Mouse (Mus musculus): ENCODE data around the gene Enpp4. TPM values are rescaled to one million over a fixed set of nuclear protein-coding genes. Genes with fewer than 3 reads are reported as not detected.

Gene Enpp4
- total and polyA plus RNA-seq, 2 experiments from 2014 or later, result 5.1 to 6.4 TPM

DNA sequence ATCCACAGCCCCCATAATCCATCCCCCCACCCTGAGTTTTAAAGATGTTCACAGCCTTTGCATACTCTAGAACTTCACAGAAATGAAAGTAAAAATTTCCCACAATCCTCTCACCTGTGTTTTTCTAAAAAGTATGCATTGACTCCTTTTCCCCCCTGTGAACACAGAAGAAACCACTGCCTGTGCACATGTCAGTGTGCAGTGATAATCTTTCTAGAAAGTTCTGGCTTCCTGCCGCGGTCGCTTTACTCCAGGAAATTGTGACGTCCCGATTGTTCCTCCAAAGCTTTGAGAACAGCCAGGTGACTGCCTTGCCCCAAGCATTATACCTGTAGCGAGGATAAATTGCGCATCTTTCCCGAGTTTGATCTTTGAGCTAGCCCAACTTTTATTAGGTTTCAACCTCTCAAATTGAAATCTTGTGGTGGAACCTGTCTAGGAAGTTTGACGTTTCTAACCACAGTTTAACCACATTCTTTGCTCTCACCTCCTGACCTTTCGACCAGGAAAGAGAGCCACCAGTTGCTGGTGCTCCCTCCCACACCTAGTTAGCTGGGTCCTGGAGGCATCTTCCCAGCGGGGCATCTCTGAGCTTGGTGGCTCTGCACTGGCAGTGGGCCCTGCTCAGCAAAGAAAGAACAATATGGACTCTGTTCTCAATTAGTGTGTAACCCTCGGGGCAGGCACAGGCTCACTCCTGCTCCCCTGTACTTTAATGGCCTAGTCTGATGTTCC is 15.9 kb upstream of the Enpp4 start:
- H3K27ac ChIP-seq, result no peak overlapping the region
- no peak overlapping the region for H3K4me2 ChIP-seq (ENCODE audit: low read depth, low read length)
- no peak for ATAC-seq
- no peak overlapping the region for H3K4me3 ChIP-seq (ENCODE audit: low read length)
- H3K27me3 ChIP-seq (ENCODE audit: insufficient read depth, low read length), result no peaks in the 10 kb centered on the region
- WGBS, result 81% methylated on average over 12 of the region's 12 CpGs
- H3K9ac ChIP-seq (replicated peaks; ENCODE audit: low read length), result no peak overlapping the region
- H3K36me3 ChIP-seq (ENCODE audit: insufficient read depth, low read length), result no peaks in the 10 kb centered on the region
- no peaks in the 10 kb centered on the region for H3K9me3 ChIP-seq (ENCODE audit: low read length)
- DNase-seq (ENCODE audit: low spot score), result no peak
- TF ChIP-seq CTCF (IDR thresholded peaks at IDR 0.05; ENCODE audit: low read depth), result no peak
- H3K4me1 ChIP-seq (ENCODE audit: insufficient read depth, low read length), result no peaks in the 10 kb centered on the region

DNA sequence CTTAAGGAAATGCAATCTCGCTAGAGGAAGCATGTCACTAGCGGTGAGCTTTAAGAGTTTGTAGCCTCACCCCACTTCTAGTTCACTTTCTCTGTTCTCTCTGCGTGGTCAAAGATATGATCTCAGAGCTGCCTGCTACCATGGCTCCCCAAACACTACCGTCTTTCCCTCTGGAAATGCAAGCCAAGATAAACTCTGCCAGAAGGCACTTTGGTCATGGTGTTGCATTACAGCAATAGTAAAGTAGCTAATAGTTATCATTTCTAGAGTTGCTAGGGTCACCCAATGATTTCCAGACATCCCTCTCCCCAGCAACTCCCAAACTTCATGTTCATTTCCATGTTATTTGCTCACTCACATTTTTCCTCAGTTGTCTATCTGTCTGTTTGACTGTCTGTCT is 12.6 kb upstream of the Enpp4 start:
- whole genome bisulfite sequencing, result 82% methylated on average over 4 of the region's 4 CpGs
- ATAC-seq, result no peak

DNA sequence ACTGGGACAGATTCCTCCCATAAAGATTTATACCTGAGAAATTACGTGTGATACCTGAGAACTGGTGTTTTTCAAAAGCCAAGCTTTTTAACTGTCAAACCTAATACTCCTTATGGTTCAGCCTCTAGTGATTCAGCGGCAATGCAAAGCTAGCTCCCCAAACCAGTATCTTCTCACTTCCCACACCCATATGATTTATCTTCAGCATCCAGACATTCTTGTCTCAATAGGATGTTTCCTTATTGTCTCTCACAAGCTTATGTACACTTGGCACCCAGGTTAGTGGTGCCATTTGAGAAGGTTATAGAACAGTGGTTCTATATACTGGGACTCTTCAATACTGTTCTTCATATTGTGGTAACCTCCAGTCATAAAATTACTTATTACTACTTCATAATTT is 12.1 kb upstream of the Enpp4 start:
- Histone ChIP-seq H3K27ac (no peak overlapping the region), H3K4me1 (ENCODE audit: insufficient read depth, low read length) (no peaks in the 10 kb centered on the region), H3K9ac (replicated peaks; ENCODE audit: low read length) (no peak overlapping the region), H3K4me3 (ENCODE audit: low read length) (no peak overlapping the region), H3K36me3 (ENCODE audit: insufficient read depth, low read length) (no peaks in the 10 kb centered on the region), H3K4me2 (ENCODE audit: low read depth, low read length) (no peak overlapping the region), H3K9me3 (ENCODE audit: low read length) (no peaks in the 10 kb centered on the region), H3K27me3 (ENCODE audit: insufficient read depth, low read length) (no peaks in the 10 kb centered on the region)
- WGBS, result 84% methylated on average over 2 of the region's 2 CpGs
- DNase-seq (ENCODE audit: low spot score) (no peak), ATAC-seq (no peak)
- no peak for TF ChIP-seq CTCF (IDR thresholded peaks at IDR 0.05; ENCODE audit: low read depth)

More for the DNA sequence above, 12.6 kb upstream of the Enpp4 start:
- no peak overlapping the region for H3K27ac ChIP-seq
- no peak overlapping the region for H3K4me3 ChIP-seq (ENCODE audit: low read length)
- no peak for TF ChIP-seq CTCF (IDR thresholded peaks at IDR 0.05; ENCODE audit: low read depth)
- H3K4me2 ChIP-seq (ENCODE audit: low read depth, low read length), result no peak overlapping the region
- H3K4me1 ChIP-seq (ENCODE audit: insufficient read depth, low read length), result no peaks in the 10 kb centered on the region
- no peaks in the 10 kb centered on the region for H3K36me3 ChIP-seq (ENCODE audit: insufficient read depth, low read length)
- no peak overlapping the region for H3K9ac ChIP-seq (replicated peaks; ENCODE audit: low read length)
- H3K27me3 ChIP-seq (ENCODE audit: insufficient read depth, low read length), result no peaks in the 10 kb centered on the region
- no peak for DNase-seq (ENCODE audit: low spot score)
- no peaks in the 10 kb centered on the region for H3K9me3 ChIP-seq (ENCODE audit: low read length)

DNA sequence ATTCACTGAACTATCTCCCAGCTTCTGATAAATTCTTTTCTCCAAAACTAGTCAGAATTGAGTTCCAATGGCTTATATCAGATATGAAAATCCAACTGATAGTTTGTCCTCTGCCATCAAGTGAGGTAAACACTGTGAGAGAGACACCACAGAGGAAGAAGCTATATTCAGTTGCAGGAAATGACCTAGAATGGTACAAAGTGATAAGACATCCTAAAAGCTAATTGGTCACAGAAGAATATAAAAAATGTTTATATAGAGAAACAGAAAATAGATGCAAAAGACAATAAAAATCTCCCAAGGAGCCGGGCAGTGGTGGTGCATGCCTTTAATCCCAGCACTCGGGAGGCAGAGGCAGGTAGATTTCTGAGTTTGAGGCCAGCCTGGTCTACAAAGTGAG is 11.0 kb upstream of the Enpp4 start:
- H3K4me3 ChIP-seq (ENCODE audit: low read length), result no peak overlapping the region
- no peak overlapping the region for H3K9ac ChIP-seq (replicated peaks; ENCODE audit: low read length)
- no peak for DNase-seq (ENCODE audit: low spot score)
- no peaks in the 10 kb centered on the region for H3K27me3 ChIP-seq (ENCODE audit: insufficient read depth, low read length)
- WGBS, result 88% methylated on average over 2 of the region's 2 CpGs
- no peaks in the 10 kb centered on the region for H3K36me3 ChIP-seq (ENCODE audit: insufficient read depth, low read length)
- H3K27ac ChIP-seq, result no peak overlapping the region
- H3K4me2 ChIP-seq (ENCODE audit: low read depth, low read length), result no peak overlapping the region
- no peak for TF ChIP-seq CTCF (IDR thresholded peaks at IDR 0.05; ENCODE audit: low read depth)
- H3K4me1 ChIP-seq (ENCODE audit: insufficient read depth, low read length), result no peaks in the 10 kb centered on the region
- no peak for ATAC-seq
- no peaks in the 10 kb centered on the region for H3K9me3 ChIP-seq (ENCODE audit: low read length)

DNA sequence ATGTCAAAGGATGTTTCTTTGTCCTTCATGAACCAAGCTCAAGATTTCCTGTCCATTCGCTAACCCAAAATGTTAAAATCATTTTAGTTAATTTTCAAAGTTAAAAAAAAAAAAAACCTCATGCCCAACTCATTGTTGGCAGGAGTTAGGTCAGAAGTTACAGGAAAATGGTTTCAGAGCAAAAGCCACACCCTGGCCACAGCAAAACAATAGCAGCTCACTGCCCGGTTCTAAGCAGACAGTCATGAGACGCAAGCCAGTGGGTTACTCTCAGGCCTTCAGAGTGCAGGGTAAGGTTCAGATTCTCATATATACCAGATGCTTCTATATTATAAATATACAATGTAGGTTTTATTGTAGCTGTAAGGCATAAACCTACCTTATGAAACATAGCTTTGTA is 2.7 kb upstream of the Enpp4 start:
- WGBS, result 71% methylated on average over 3 of the region's 3 CpGs
- Histone ChIP-seq H3K9ac (replicated peaks; ENCODE audit: low read length) (no peak overlapping the region), H3K4me2 (ENCODE audit: low read depth, low read length) (no peak overlapping the region), H3K4me3 (ENCODE audit: low read length) (no peak overlapping the region), H3K9me3 (ENCODE audit: low read length) (no peaks in the 10 kb centered on the region), H3K27ac (no peak overlapping the region), H3K36me3 (ENCODE audit: insufficient read depth, low read length) (no peaks in the 10 kb centered on the region), H3K4me1 (ENCODE audit: insufficient read depth, low read length) (no peaks in the 10 kb centered on the region), H3K27me3 (ENCODE audit: insufficient read depth, low read length) (no peaks in the 10 kb centered on the region)
- no peak for DNase-seq (ENCODE audit: low spot score)
- no peak for ATAC-seq
- no peak for TF ChIP-seq CTCF (IDR thresholded peaks at IDR 0.05; ENCODE audit: low read depth)

DNA sequence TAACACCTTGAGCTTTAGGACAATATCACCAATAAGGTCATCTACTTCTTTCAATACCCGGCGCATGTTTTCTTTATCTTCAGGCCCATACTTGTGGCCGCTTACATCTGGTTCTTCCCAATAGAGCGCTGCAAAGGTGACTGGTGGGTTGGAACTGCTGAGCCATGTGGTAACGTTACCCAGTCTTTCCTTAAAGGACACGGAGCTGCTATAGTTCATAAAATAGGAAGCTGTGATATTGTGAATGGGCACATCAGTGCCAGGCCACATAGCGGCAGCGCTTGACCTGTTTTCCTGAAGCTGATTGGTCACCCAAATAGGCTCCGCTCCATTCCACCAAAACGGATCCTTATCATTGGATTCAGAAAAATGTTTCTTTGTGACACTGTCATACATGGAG is 3.6 kb downstream of the Enpp4 start:
- no peaks in the 10 kb centered on the region for H3K9me3 ChIP-seq (ENCODE audit: low read length)
- TF ChIP-seq CTCF (IDR thresholded peaks at IDR 0.05; ENCODE audit: low read depth), result no peak
- no peak overlapping the region for H3K27ac ChIP-seq
- no peaks in the 10 kb centered on the region for H3K27me3 ChIP-seq (ENCODE audit: insufficient read depth, low read length)
- H3K4me1 ChIP-seq (ENCODE audit: insufficient read depth, low read length), result no peaks in the 10 kb centered on the region
- H3K4me3 ChIP-seq (ENCODE audit: low read length), result no peak overlapping the region
- 93% methylated on average over 10 of the region's 10 CpGs for WGBS
- no peak overlapping the region for H3K9ac ChIP-seq (replicated peaks; ENCODE audit: low read length)
- ATAC-seq (no peak), DNase-seq (ENCODE audit: low spot score) (no peak)
- H3K36me3 ChIP-seq (ENCODE audit: insufficient read depth, low read length), result no peaks in the 10 kb centered on the region
- H3K4me2 ChIP-seq (ENCODE audit: low read depth, low read length), result no peak overlapping the region

DNA sequence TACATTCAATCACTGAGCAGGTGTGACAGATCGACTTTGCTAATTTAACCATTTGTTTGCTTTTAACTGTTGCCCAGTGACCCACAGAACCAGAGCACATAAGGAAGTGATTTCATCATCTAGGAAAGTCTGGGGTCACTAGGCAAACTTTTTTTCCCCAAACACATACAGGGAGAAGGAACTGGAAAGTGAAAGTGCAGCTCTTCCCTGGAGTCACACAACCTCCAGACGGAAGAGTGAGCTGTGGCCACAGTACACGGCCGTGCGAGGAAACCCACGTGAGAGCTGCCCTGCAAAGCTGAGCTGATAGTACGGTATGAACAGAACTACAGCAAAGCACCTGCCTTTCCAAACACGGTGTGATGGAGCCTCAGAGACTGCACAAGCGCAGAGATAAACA is 4.7 kb downstream of the Enpp4 start:
- no peak overlapping the region for H3K9ac ChIP-seq (replicated peaks; ENCODE audit: low read length)
- 85% methylated on average over 9 of the region's 9 CpGs for WGBS
- no peak for DNase-seq (ENCODE audit: low spot score)
- H3K4me2 ChIP-seq (ENCODE audit: low read depth, low read length), result no peak overlapping the region
- H3K4me3 ChIP-seq (ENCODE audit: low read length), result no peak overlapping the region
- TF ChIP-seq CTCF (IDR thresholded peaks at IDR 0.05; ENCODE audit: low read depth), result no peak
- no peaks in the 10 kb centered on the region for H3K36me3 ChIP-seq (ENCODE audit: insufficient read depth, low read length)
- no peaks in the 10 kb centered on the region for H3K9me3 ChIP-seq (ENCODE audit: low read length)
- H3K27ac ChIP-seq, result no peak overlapping the region
- ATAC-seq, result no peak
- no peaks in the 10 kb centered on the region for H3K4me1 ChIP-seq (ENCODE audit: insufficient read depth, low read length)
- H3K27me3 ChIP-seq (ENCODE audit: insufficient read depth, low read length), result no peaks in the 10 kb centered on the region

Data from hindbrain, postnatal 0 days (tissue).